Mouse (Mus musculus): ENCODE results near the gene Mgat5b.

The Mgat5b gene

GRCm38 (mm10) chr11:116919186-116920020 lies 740 bp downstream of the Mgat5b start:
- no peak for DNase-seq (ENCODE audit: low spot score in 2 of 2)

- DNase-seq (ENCODE audit: low spot score in 2 of 2) = no peak
Observed at GRCm38 (mm10) chr11:116920746-116921145, 2.1 kb downstream of the Mgat5b start.

- DNase-seq (ENCODE audit: low spot score in 2 of 2) = no peak
Observed at GRCm38 (mm10) chr11:116922058-116922457, 3.4 kb downstream of the Mgat5b start.

- DNase-seq (ENCODE audit: low spot score in 2 of 2) = no peak
Observed at GRCm38 (mm10) chr11:116928031-116928430, 9.4 kb downstream of the Mgat5b start.

- DNase-seq (ENCODE audit: low spot score in 2 of 2) = no peak
Observed at GRCm38 (mm10) chr11:116934862-116935261, 16.2 kb downstream of the Mgat5b start.

- no peak for DNase-seq (ENCODE audit: low spot score in 2 of 2)
Observed at GRCm38 (mm10) chr11:116935354-116935753, 16.7 kb downstream of the Mgat5b start.

- DNase-seq (ENCODE audit: low spot score in 2 of 2) = no peak
Observed at GRCm38 (mm10) chr11:116935917-116936316, 17.3 kb downstream of the Mgat5b start.

GRCm38 (mm10) chr11:116937141-116937540 lies 18.5 kb downstream of the Mgat5b start:
- DNase-seq (ENCODE audit: low spot score in 2 of 2) = no peak

GRCm38 (mm10) chr11:116940088-116940855 lies 21.6 kb downstream of the Mgat5b start:
- DNase-seq (ENCODE audit: low spot score in 2 of 2) = no peak

GRCm38 (mm10) chr11:116944346-116944745 lies 25.7 kb downstream of the Mgat5b start:
- DNase-seq (ENCODE audit: low spot score in 2 of 2) = no peak

GRCm38 (mm10) chr11:116949832-116950231 lies 31.2 kb downstream of the Mgat5b start:
- DNase-seq (ENCODE audit: low spot score in 2 of 2) = no peak

- DNase-seq (ENCODE audit: low spot score in 2 of 2) = no peak
Observed at GRCm38 (mm10) chr11:116951429-116951828, 32.8 kb downstream of the Mgat5b start.

GRCm38 (mm10) chr11:116954231-116955118 lies 35.8 kb downstream of the Mgat5b start:
- DNase-seq (ENCODE audit: low spot score in 2 of 2) = no peak

GRCm38 (mm10) chr11:116958601-116959000 lies 39.9 kb downstream of the Mgat5b start:
- no peak for DNase-seq (ENCODE audit: low spot score in 2 of 2)

- DNase-seq (ENCODE audit: low spot score in 2 of 2) = no peak
Observed at GRCm38 (mm10) chr11:116965061-116965460, 46.4 kb downstream of the Mgat5b start.

- no peak for DNase-seq (ENCODE audit: low spot score in 2 of 2)
Observed at GRCm38 (mm10) chr11:116965961-116966360, 47.3 kb downstream of the Mgat5b start.

- no peak for DNase-seq (ENCODE audit: low spot score in 2 of 2)
Observed at GRCm38 (mm10) chr11:116968586-116968985, 49.9 kb downstream of the Mgat5b start.

- no peak for DNase-seq (ENCODE audit: low spot score in 2 of 2)
Observed at GRCm38 (mm10) chr11:116969498-116969897, 50.8 kb downstream of the Mgat5b start.

GRCm38 (mm10) chr11:116970847-116971246 lies 52.2 kb downstream of the Mgat5b start:
- no peak for DNase-seq (ENCODE audit: low spot score in 2 of 2)

- DNase-seq (ENCODE audit: low spot score in 2 of 2) = no peak
Observed at GRCm38 (mm10) chr11:116972828-116973227, 54.2 kb downstream of the Mgat5b start.

GRCm38 (mm10) chr11:116973508-116973907 lies 54.8 kb downstream of the Mgat5b start:
- no peak for DNase-seq (ENCODE audit: low spot score in 2 of 2)

- no peak for DNase-seq (ENCODE audit: low spot score in 2 of 2)
Observed at GRCm38 (mm10) chr11:116974341-116974740, 55.7 kb downstream of the Mgat5b start.
